Mouse (Mus musculus): ENCODE measurements at regions not wholly inside any gene's neighbourhood (a gene's known extent, or its start where the extent isn't known, plus 50 kb on each side); places are given as distances from the start of the nearest gene placed in this dataset.
"Not testable (repeated sequence)": the region's sequence is repeated elsewhere in the genome, so short reads cannot be mapped to it uniquely, and the experiment has no call there.

DNA sequence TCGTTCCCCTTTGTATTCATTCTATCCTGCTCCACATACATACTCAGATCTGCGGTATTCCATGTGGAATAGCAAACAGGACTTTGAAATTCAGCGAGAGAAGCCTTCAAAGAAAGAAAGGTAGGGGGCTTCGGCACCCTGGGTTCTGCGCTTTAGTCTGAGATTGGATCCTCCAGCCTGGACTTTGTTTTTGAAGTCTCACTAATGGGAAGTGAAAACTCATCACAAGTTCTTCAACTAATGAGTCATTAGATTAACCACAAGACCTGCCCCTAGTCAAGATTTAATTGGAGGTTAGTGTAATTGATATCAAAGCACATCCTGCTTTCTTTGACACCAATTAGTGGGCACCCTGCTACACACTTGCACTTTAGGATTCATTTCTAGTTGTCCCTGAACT lies 492.5 kb upstream of the Zfp960 start:
- no peak for DNase-seq (ENCODE audit: low spot score)
- intact Hi-C loops (cut with DNase I), result no loop called here

DNA sequence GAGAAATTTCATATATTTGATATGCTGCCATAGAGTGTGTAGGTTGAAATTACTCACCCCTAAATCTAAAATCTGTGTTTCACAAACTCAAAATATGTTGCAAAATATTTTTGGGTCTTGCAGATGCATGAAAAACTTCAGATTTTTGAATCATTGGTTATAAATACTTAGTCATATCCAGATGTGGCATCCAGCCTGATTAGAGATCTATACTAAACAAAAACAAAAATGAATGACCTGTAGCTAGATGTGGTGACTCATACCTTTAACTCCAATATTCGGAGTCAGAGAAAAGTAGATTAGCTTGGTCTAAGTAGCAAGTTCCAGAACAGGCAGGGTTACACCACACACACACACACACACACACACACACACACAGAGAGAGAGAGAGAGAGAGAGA lies 475.1 kb upstream of the Zfp960 start:
- no peak for DNase-seq (ENCODE audit: low spot score)
- intact Hi-C loops (cut with DNase I), result no loop called here

DNA sequence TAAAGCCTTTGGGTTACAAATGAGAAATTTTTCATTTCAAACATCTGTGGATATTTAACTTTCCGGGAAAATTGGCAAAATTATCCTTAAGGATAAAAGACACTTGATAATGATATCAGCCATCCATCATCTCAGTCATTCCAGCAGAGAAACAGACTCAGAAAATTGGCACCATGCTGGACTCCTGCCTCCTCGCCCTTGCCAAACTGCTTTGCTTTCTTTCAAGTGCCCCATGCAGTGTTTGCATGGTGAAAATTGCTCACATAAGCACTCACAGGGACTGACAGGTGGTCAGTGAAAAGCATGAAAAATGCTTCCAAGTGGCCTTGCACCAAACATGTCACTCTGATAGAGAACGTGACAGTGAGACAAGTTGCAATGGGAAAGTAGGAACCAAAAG lies 464.2 kb upstream of the Zfp960 start:
- intact Hi-C loops (cut with DNase I), result no loop called here
- DNase-seq (ENCODE audit: low spot score), result no peak

DNA sequence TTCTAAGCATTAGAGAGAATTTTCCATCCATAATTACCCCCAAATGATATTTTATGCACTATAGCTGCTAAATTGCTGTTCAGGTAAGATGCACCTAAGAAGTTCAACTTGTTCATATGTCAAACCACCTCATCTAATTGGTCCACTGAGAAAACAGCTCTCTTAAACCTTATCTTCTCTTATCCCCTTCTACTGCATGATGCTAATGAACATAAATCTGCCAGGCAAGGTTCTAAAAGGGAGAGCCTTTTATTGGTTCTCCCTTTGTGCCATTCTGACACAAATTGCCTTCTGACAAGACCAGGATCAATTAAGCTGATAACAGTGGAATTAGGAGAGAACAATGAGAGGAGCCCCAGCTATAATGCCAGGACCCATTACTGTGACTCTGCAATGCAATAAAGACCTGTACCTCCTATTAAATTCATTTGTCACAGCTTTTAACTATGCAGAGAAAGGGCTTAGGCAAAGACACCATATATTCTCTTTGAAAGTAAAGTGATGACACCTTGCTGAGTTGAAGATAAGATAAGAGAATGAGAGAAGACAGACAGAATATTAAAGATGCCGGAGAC lies 451.4 kb upstream of the Zfp960 start:
- intact Hi-C loops (cut with DNase I), result no loop called here
- no peak for DNase-seq (ENCODE audit: low spot score)

DNA sequence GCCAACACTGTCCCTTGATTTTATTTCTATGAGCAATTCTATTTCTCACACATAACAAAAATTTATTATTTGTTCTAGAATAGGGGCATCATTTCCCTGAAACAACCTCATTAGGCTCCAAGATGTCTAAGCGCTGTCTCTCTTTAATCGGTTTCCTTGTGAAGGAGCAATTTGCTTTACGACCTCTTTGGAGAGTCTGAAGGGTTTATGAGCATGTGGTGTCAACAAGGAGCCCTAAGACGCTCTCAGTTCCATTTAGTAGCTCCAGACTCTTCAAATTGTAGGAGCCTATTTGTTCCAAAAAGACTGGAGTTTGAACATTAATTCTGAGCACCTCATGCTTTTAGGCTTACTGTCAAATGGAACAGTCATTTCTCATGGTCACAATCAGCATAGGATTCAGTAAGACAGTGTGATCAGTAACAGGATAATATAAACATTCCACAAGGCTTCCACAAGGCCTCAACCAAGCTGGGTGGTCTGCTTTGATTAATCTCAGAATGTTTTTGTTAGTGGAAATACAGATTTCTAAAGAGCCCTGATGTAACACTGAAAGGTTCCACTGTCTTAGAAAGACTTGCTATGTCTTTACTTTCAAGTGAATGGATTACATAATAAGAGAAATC lies 441.9 kb upstream of the Zfp960 start:
- intact Hi-C loops (cut with DNase I), result no loop called here
- DNase-seq (ENCODE audit: low spot score), result no peak

DNA sequence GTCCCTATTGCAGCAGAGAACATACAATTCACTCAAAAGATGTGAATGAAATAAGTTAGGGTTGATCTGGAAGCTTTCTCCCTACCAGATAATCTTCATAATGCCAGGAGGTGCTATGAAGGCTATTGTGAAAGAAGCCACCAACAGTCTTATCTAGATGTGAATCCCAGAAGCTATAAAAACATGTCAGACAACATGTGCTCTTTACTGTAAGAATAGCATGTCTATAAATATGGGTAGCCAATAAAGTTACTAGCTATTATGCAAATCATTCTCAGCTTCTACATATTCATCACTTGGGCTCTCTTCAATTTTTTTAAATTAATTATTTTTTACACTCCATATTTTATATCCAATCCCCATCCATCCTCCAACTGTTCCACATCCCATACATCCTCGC lies 434.1 kb upstream of the Zfp960 start:
- intact Hi-C loops (cut with DNase I), result no loop called here
- DNase-seq (ENCODE audit: low spot score), result no peak

DNA sequence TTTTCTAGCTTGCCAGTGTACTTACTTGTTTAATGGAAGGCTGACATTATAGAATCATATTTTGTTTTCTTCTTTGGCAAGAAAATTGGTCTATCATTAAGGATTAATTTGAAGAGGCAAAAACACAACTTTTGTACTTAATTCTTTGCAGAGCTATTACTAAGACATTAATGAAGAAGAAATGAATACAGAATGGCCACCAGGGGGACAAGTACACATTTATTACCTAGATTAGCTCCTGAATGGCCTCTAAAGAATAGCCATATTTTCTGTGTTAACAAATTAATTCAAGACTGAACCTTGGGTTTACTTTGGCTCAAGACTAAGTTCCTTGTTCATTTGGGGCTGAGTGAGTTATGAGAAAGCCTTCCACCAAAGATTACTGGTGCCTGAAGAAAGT lies 430.5 kb upstream of the Zfp960 start:
- no peak for DNase-seq (ENCODE audit: low spot score)
- intact Hi-C loops (cut with DNase I), result no loop called here

DNA sequence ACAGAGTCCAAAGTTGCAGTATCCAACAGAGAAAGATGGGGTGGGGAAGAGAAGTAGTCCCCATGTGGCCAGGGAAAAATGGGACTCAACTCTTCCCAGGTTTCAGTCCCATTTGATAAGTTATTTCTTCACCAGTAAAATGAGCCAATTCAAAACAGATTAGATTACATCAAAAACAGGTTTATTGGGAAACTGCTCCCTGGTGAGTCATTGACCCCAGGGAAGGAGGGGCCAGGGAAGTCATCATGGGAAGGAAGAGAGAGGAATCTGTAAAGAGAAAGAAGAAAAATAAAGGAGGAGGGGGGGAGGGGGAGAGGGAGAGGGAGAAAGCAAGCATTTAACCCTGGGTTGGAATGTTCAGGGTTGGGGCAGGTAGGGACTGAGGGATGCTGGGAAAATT lies 426.4 kb upstream of the Zfp960 start:
- intact Hi-C loops (cut with DNase I), result no loop called here
- no peak for DNase-seq (ENCODE audit: low spot score)

DNA sequence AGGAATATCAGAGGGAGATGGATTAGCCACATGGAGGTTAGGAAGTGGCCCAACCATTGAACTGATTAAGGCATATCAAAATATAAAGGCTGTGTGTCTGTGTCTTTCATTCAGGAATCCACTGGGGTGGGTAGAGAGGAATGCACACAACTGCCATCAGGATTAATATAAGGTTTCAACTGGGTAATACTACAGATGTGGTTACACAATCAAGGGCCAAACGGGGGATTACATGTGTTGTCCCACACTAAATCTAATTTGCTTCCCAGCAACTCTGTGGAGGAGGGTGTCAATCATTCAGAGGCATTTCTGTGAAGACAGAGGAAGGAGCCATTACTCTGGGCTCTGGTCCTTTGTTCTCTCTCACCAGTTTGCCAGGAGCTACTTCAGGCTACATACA lies 416.0 kb upstream of the Zfp960 start:
- DNase-seq (ENCODE audit: low spot score), result no peak
- intact Hi-C loops (cut with DNase I), result no loop called here

DNA sequence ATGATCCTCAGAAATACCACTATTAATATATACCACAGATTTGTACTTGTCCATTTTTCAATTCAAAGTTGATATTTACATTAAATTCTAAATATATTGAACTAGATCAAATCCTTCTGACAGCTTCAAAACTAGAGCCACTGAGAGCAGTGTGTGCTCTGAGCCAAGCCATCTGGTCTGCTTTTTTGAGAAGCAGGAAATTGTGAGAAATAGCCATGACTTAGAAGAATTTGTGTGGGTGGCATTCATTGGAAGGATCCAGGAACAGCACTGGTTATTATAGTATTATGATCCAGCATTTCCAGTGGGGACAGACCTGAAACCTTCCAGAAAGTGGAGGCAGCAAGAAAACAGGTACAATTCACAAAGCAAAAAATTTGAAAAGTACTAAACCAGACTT lies 398.7 kb upstream of the Zfp960 start:
- intact Hi-C loops (cut with DNase I), result loop anchor here (5.0 kb wide), 1 partner anchor 878 kb away; no protein-coding TSS in a partner anchor
- DNase-seq (ENCODE audit: low spot score), result no peak

DNA sequence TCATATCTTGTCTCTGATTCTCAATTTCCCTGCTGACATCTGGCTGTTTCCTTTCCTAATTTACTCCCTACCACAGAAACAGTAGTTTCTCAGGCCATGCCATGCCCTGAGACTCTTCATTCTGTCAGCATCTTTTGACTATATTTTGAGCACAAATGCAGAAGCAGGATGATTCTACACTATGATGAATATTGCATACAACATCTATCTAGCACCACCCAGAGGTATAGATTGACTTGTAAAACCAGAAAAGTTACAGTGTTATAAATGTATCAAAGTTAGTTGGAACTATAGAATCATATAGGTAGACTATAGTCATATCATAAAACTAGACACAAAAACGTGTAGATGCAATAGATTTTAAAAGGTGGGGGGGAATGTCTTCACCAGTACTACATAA lies 396.3 kb upstream of the Zfp960 start:
- intact Hi-C loops (cut with DNase I), result loop anchor here (5.0 kb wide), 1 partner anchor 880 kb away; no protein-coding TSS in a partner anchor

DNA sequence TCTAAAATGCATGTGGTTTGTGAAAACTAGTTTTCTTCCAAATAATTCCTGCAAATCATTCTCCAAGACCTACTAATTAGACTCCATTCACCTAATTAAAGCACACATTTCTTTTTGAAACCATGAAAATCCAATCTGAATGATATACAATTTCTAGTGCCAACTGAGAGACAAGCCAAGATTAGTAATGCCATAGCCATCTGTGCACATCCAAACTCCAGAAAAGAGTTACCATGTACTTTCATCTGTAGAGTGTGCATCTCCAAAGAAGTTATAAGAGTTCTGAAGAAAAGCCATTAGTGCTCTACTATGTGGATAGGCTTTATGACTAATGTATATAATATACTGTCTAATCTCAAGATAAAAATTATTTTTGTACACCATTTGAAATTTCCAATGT lies 359.7 kb upstream of the Zfp960 start:
- intact Hi-C loops (cut with DNase I), result no loop called here
- DNase-seq (ENCODE audit: low spot score), result no peak

More for the DNA sequence above, 396.3 kb upstream of the Zfp960 start:
- no peak for DNase-seq (ENCODE audit: low spot score)

DNA sequence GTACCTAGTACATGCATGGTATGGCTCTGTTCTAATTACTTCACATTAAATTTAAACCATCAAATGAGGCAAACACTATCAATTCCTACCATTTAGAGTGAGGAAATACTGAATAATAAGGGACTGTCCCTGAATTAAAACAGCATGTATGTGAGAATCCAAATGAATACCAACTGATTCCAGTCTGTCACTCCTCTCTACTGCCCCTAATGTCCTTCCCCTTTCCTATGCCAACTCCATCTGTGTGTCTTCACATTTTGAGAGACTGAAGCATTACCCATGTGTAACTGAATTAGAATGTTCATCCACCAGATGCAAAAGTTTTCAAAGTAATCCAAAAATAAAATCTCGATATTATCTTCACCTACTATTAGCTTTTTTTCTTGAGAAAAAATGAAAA lies 358.0 kb upstream of the Zfp960 start:
- intact Hi-C loops (cut with DNase I), result no loop called here
- no peak for DNase-seq (ENCODE audit: low spot score)

DNA sequence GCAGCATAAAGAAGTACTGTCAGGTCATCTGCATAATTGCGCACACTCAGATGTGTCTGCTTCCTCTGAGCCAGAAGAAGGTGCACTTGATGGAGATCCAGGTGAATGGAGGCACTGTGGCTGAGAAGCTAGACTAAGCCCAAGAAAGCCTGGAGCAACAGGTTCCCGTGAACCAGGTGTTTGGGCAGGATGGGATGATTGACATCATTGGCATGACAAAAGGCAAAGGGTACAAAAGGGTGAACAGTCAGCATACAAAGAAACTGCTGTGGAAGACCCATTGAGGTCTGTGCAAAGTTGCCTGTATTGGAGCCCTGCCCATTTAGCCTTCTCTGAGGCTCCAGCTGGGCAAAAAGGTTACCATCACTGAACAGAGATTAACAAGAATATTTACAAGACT lies 337.0 kb upstream of the Zfp960 start:
- DNase-seq (ENCODE audit: low spot score), result no peak
- intact Hi-C loops (cut with DNase I), result no loop called here

DNA sequence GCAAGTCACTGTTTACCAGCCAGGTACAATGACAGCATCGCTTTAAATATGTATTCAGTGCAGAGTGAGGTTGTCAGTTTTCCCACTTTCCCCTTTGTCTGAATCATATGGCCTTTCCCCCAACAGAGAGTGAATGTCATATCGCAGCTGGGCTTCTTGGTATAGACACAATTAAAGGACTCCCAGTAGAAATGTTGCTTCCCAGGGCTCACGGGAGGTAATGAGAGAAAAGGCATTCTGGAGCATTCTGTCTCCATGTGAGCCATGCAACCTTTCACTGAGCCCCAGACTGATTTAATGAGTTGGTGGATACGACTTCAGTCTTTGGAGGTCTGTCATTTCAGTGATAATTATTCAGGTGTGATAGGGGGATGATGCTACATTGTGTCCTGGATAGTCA lies 310.8 kb upstream of the Zfp960 start:
- no peak for DNase-seq (ENCODE audit: low spot score)
- intact Hi-C loops (cut with DNase I), result no loop called here

DNA sequence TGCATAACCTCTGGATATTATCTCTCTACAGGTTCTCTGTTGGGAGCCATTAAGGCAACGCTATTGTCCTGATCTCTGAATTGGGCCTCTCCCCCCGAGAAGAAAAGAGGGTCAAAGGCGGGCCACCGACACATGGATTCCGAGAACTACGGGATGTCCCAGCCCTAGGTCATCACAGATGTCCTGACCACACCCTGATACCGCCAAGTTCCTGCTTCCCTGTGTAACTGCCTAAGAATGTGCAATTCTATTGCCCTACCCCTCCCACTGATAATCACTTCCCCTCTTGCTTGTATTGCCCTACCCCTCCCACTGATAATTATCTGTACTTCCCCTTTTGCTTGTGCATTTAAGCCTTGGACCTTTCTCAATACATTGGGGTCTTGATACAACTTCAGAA lies 293.3 kb upstream of the Zfp960 start:
- DNase-seq (ENCODE audit: low spot score); intact Hi-C loops (cut with DNase I): not testable (repeated sequence)

DNA sequence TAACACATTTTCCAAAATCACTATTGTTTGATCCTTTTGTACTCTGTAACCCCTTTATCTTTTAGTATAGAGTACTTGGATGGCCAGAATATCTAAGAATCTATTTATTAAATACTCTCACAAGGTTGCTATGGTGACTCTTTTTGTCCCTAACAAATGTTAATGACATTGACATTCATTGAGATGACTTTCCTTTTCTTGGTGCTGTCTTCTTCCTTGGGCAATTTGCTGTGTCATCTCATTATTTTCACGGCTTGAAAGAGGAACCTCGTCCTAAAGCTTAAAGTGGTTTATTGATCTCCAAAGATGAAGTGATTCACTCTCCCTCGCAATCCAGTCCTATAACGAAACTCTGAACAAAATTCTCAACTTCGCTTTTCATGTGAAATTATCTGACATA lies 265.6 kb upstream of the Zfp960 start:
- intact Hi-C loops (cut with DNase I), result no loop called here
- no peak for DNase-seq (ENCODE audit: low spot score)

DNA sequence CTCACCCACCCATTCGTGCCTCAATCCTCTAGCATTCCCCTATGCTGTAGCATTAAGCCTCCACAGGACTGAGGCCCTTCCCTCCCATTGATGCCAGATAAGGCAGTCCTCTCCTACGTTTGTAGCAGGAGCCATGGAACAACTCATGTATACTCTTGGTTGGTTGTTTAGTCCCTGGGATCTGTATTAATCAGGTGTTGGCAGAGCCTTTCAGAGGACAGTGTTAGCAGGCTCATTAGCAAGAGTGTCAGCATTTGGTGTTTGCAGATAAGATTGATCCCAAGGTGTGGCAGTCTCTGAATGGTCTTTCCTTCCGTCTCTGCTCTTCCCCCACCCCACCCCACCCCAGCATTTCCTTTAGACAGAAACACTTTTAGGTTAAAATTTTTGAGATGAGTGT lies 258.9 kb upstream of the Zfp960 start:
- no peak for DNase-seq (ENCODE audit: low spot score)
- intact Hi-C loops (cut with DNase I), result no loop called here

DNA sequence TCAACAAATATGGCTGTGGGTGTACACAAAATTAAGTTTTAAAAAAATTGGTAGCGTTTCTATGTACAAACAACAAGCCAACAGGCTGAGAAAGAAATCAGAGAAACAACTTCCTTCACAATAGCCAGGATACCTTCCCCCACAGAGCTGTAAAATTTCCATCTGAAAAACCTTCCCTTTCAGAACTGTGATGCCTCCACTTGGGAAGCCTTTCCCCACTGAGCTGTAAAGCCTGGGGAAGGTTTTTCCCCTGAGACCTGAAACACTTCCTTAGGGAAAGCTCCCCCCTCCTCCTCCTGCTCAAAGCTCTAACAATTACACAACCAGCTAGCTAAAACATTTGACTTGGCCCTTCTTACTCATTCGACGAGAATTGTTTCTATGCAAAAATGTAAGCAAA lies 245.5 kb upstream of the Zfp960 start:
- no peak for DNase-seq (ENCODE audit: low spot score)

DNA sequence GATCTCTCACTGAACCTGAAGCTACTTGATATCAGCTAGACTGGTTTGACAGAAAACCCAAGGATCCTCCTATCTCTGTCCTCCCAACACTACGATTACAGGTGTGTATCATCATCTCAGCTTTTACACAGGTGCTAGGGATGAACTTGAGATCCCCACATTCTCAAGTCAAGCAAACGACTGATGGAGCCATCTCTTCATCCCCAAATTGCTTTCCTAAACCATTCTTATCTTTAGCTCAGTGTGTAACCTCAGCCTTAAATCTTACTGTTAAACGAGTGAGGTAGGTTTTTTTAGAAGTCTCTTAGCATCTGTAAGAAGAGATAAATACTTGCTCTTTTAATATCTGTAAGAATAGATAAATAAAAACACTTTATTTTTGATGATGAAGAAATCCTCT lies 242.2 kb upstream of the Zfp960 start:
- intact Hi-C loops (cut with DNase I), result no loop called here
- no peak for DNase-seq (ENCODE audit: low spot score)

More for the DNA sequence above, 245.5 kb upstream of the Zfp960 start:
- intact Hi-C loops (cut with DNase I), result no loop called here

DNA sequence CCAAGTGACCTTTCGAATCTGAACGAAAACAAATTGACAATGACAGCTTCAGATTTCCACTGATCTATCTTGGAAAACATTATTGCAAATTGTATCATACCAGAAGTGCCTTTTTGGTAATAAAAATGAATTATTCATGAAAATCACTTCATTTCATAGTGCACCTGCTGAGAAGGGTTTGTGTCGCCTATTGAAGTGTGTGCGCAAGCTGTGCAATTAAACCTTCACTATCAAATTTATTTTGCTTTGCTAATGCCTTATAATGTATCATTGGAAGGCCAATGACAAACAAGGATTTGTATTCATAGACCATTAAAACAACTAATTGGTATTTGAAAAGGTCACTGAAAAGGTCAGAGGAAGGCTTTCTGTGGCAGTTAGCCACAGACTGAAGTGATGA lies 224.8 kb upstream of the Zfp960 start:
- no peak for DNase-seq (ENCODE audit: low spot score)
- intact Hi-C loops (cut with DNase I), result no loop called here

DNA sequence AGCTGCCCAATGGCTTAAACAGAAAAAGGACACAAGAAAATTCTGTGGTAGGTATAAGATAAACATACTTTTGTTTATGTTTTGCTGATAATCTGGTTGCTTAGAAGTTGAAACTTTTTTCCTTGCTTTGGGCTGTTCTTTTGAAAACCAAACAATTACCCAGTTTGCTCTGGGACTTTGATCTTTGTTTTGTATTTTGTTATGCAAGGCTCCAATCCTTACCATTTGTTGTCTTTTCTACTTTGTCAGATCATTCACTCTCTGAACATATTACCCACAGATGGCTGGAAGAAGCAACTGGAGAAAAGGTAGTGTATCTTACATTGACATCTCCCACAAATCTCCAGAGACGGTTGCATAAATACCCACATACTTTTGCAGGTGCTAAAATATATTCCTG lies 203.1 kb upstream of the Zfp960 start:
- no peak for DNase-seq (ENCODE audit: low spot score)
- intact Hi-C loops (cut with DNase I), result no loop called here
